24 mouse cellular contexts compared by ENCODE assay signal in genomic region chr3:30774677-30775076, GRCm38 (mm10). TPM values are rescaled to one million over a fixed set of nuclear protein-coding genes. Genes with fewer than 3 reads are reported as not detected.
"Had no signal": no experiment of that assay in that cellular context is flagged by ENCODE, and none has a peak within 500 bp of the region (broad histone marks: within the 10 kb centered on the region; RNA-seq: fewer than 3 reads in every experiment).

No protein-coding gene starts in this region.

- ATAC-seq: intestine, embryonic 16.5 days; liver, postnatal 0 days; lung, postnatal 0 days; midbrain, embryonic 15.5 days had no signal

- H3K4me3 ChIP-seq: limb, embryonic 12.5 days; limb, embryonic 15.5 days; midbrain, embryonic 12.5 days; midbrain, embryonic 15.5 days; neural tube, embryonic 12.5 days; neural tube, embryonic 15.5 days had no signal

- H3K27ac ChIP-seq: limb, embryonic 12.5 days; limb, embryonic 15.5 days; liver, embryonic 14.5 days; macrophage; midbrain, embryonic 12.5 days; midbrain, embryonic 15.5 days; neural tube, embryonic 12.5 days; neural tube, embryonic 15.5 days had no signal

- DNase-seq: kidney, adult 18-20 months; kidney, adult 9 months; kidney, postnatal 14 days; kidney, postnatal 4 days; liver, postnatal 0 days; lung, embryonic 14.5 days; retina, postnatal 1 day; right cerebral cortex, postnatal 14 days; thymus, adult 18-20 months; thymus, postnatal 36 days had no signal

RNA-seq across cellular contexts. Expression of gene Samd7, which starts 28.6 kb away (rescaled TPM):
- total RNA-seq: layer of hippocampus, adult 18-20 months; layer of hippocampus, postnatal 14 days; left cerebral cortex, postnatal 36 days; megakaryocyte, adult 5-6 weeks had no signal
